Mouse (Mus musculus): ENCODE data around the gene Dnhd1.
"Not testable (repeated sequence)": the region's sequence is repeated elsewhere in the genome, so short reads cannot be mapped to it uniquely, and the experiment has no call there.

The Dnhd1 gene

DNA sequence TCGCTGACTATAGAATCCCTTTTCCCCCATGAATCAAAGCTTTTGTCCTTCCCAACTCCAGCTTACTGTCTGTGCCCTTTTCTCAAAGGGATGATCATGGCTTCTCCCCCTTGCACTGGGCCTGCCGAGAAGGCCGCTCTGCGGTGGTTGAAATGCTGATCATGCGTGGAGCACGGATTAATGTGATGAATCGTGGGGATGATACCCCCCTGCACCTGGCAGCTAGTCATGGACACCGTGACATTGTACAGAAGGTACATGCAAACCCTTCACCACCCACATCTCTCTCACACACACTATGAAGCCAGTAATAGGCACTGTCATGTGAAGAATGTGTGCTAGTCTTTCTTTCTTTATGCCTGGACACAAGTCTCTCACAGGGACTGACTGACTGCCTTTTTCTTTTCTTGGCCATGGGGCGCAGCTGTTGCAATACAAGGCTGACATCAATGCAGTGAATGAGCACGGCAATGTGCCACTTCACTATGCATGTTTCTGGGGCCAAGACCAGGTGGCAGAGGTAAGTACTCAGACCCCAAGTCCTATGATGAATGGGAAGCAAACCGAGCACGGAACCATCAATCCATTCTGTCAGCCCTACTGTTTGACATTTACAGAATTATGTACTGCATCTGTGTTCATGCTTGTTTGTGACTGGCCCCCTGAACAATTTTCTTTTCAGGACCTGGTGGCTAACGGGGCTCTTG, 89.6 kb downstream of the Dnhd1 start:
- DNase-seq (ENCODE audit: low read depth) = no peak

DNA sequence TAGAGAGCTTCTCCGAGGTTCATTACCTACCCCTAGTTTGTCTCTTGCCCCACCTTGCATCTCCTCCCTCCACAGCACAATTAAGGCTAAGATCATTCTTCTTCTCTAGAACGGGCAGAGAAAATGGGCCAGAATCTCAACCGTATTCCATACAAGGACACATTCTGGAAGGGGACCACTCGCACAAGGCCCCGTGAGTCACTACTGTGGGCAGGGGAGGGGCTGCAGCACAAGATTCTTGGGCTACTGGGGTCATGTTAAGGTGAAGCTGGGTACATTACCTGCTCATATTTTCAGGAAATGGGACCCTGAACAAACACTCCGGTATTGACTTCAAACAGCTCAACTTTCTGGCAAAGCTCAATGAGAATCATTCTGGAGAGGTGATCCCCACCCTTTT, 90.2 kb downstream of the Dnhd1 start:
- no peak for DNase-seq (ENCODE audit: low read depth)

DNA sequence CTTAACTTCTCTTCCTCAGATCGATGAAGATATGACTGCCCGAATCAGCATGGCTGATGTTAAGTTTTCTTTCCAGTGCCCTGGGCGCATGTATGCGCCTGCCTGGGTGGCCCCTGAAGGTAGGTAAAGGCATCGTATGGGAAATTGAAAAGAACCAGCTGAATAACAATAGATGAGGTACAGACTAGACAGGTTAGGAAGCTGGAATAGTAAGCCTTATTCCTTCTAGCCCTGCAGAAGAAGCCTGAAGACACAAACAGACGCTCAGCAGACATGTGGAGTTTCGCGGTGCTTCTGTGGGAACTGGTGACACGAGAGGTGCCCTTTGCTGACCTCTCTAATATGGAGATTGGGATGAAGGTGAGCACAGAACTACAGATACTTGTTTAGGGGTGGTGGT, 91.4 kb downstream of the Dnhd1 start:
- no peak for DNase-seq (ENCODE audit: low read depth)

DNA sequence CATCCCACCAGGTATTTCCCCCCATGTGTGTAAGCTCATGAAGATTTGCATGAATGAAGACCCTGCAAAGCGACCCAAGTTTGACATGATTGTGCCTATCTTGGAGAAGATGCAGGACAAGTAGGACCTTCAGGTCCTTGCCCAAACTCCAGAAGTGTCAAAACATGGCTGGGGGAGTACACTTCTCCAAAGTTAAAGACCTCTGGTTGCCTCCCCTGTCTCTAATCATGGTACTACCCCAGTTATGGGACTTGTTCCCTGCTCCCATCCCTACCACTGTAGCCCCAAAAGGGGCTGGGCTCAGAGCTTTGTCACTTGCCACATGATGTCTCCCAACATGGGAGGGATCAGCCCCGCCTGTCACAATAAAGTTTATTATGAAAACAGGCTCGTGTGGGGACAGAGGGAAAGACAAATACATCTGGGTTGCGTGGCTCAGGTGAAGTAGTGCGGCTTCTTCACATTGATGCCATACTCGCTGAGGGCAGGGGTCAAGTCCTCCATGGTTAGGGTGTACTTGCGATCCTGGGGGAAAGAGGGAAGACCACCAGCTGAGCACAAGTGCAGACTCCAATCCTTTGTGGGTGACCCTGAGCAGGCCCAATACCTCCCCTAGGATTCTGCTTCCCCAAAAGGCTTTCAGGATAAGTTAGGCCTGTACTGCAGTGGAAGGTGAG, 92.0 kb downstream of the Dnhd1 start:
- not testable (repeated sequence) for DNase-seq (ENCODE audit: low read depth)

DNA sequence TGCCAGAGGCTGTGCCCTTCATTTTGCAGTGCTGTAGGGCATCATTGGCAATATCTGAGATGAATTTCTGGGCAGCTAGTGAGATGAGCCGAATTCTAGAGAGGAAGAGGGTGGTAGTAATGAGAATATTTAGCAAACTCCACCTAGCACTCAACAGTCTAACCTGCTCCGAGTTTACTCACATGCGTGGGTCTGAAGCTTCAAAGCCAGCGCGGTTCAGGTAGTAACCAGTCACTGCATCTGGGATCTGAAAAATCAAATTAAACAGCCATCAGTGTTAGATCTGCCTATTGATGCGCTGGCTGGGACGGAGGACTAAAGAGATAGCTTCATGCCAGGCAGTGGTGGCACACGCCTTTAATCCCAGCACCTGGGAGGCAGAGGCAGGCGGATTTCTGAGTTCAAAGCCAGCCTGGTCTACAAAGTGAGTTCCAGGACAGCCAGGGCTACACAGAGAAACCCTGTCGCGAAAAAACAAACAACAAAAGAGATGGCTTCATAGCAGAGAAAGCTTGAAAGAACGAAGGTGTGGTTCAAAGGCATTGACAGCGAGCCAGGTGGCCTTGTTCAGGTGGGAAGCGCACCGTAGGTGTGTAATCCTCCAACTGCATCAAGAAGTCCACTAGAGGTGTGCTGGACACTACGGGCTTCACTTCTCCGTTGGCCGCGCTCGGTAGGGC, 92.8 kb downstream of the Dnhd1 start:
- not testable (repeated sequence) for DNase-seq (ENCODE audit: low read depth)

DNA sequence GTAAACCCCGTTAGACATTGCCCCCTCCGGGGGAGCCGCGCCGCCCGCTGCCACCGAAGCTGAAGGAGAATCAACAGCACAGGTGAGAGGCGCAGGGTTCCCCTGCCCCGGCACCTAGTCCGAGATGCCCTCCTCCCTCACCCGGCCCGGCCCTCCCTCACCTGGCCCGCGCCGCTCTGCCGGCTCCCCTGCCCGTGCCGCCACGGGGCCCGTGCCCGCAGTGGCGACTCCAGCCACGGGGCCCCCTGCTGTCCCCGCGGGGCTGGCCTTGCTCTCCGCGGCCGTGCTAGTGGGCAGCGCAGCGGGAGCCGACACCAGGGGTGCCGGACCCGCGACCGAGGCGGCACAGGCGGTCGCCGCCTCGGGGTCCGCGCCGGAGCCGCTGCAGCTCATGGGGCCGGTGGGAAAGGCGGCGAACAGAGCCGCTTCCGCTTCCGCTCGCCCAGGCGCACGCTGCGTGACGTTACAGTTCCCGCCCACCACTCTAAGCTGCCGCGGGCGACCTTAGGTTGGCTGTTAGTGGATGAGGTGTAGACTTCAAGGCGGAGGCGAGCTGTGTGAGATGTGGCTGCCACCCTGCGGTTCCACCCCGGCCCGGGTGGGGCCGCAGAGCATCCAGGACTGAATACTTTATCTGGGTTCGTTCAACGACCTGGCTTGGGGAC, 93.4 kb downstream of the Dnhd1 start, which contains the start of gene Taf10:
Gene Taf10 (minus strand): TSS at position 436 of the 665 bp plus-strand sequence.
- peak; percentile 95 for DNase-seq (ENCODE audit: low read depth)

DNA sequence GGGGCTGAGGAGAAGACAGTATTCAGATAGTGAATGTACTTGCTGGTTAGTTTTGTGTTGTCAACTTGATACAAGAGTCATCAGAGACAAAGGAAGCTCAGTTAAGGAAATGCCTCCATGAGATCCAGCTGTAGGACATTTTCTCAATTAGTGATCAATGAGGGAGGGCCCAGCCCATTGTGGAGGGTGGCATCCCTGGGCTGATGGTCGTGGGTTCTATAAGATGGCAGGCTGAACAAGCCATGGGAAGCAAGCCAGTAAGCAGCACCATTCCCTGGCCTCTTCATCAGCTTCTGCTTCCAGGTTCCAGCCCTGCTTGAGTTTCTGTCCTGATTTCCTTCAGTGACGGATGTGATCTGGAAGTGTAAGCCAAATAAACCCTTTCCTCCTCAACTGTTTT, 97.1 kb downstream of the Dnhd1 start:
- DNase-seq (ENCODE audit: low read depth) = no peak

DNA sequence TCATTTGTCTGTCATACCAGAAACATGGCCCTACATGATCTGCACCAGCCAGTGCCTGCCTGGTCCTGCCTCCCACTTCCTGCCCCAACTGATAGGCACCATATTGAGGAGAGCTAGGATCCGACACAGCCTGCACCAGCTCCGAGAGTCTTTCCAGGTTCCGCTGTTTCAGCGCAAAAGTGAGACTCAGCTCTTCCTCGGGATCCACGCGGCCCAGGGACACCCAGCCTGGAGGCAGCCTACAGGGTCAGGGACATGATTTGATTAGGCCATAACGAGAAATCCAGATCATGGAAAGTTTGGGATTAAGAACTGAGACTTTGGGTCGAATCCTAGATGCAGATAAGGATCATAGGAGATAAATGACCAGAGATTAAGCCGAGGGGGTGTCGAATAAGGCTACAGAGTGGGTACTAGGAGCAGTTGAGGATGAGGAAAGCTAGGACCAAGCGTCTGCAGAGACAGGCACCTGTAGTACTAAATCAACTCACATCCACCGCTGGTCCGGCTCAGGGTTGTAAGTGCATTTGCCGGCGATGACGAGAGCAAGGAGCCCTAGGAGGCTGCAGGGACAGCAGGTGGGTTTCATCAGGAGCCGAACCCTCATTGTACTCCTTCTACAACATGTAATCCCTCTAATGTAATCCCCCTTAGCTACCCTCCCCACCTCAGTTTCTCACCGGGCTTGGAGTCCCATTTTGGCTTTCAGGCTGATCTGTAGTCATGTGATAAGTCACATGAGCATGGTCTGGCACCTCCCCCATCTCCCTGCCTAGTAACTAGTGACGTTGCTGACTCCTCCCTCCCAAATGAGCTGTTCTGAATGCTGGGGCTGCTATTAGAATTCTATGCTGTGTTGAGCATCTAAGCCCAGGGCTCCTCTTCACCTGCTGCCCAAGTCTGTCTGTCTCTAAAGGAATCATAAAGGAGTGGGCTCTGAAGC, 101.1 kb downstream of the Dnhd1 start, which contains the start of gene Tpp1:
Gene Tpp1 (minus strand): TSS at position 745 of the 943 bp plus-strand sequence.
- DNase-seq (ENCODE audit: low read depth) = peak; percentile 97

DNA sequence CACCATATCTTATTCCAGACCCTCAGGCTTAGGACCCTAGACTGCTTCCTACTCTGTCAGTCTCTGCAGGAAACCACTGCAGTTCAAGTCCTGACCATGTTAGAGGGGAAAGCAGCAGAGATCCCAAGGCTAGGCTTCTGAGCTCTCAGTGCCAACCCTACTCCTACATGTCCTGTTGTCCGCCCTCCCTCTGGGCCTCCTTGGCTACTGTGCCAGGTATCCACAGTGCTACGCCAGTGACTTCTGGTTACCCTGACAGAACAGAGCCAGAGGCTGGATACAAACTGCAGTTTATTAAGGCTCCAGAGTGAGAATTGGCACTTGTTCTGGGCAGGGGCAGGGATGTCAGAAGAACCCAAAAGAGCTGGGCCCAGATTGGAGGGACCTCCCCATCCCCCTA, 102.1 kb downstream of the Dnhd1 start:
- no peak for DNase-seq (ENCODE audit: low read depth)

DNA sequence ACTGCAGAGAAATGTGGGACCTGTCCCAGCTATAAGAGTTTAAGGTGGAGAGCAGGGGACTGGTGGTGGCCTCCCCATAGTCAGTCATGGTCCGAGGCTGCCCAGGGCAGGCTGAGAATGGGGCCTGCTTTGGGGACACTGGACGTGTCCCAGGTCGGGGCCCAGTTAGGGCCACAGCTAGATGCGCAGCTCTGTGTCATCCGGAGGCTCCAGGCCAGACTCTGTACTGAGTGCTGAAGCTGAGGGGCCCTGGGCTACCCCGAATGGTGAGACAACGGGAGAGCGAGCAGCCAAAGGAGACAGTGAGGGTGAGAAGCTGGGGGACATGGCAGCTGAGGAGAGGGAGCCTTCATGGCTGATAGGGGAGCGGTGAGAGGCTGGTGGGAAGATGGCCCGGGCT, 102.7 kb downstream of the Dnhd1 start:
- no peak for DNase-seq (ENCODE audit: low read depth)

DNA sequence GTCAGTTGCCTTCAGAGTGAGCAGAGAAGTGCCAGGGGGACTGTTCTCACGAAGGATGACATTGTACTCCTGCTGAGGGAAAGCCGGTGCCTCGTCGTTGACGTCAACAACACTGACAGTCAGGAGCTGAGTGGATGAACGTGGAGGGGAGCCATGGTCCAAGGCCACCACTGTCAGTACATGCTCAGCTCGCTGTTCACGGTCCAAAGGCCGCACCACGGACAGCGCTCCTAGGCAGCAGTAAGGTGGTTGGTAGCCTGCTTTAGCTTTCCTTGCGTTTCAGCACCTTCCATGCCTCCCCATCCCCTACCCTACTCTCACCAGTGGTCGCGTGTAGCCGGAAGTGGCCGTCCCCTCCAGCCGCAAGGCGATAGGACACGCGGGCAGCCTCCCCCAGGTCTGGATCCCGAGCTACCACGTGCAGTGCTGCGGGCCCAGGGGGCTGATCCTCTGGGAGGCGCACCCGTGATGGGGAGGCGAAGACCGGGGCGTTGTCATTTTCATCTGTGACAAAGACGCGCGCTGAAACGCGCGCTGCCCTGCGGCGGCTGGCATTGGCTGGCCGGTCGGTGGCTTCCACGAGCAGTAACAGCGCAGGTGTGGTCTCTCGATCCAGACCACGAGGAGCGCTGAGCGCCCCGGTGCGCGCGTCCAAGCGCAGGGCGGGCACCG, 111.3 kb downstream of the Dnhd1 start:
- no peak for DNase-seq (ENCODE audit: low read depth)

DNA sequence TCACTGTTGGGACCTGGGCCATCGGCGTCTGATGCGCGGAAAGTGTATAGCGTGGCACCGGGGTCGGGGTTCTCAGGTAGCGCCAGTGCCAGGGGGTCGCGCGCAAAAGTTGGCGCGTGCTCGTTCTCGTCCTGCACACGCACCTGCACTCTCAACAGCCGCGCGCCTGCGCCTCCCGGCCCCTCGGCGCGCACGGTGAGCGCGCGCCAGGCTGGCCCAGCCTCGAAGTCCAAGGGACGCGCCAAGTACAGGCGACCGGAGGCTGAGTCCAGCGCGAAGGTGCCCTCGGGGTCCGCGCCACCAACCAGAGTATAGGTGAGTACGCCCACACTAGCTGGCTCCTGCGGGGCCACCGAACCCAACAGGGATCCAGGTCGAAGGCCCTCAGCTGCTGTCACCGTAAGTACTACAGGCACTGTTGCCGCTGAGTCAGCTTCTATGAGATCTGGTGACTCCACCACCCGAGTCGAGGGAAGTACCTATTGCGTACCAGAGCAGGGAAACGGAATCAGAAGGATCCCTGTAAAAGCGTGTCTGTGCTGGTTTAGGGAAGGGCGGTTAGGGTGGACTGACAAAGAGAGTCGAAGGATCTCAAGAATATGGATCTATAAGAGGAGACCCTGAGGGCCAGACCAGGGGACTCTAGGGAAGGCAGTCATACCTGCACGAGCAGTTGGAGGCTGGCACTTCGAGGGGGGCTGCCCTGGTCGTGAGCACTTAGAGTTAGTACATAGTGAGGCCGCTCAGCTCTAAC, 112.1 kb downstream of the Dnhd1 start:
- DNase-seq (ENCODE audit: low read depth) = no peak

DNA sequence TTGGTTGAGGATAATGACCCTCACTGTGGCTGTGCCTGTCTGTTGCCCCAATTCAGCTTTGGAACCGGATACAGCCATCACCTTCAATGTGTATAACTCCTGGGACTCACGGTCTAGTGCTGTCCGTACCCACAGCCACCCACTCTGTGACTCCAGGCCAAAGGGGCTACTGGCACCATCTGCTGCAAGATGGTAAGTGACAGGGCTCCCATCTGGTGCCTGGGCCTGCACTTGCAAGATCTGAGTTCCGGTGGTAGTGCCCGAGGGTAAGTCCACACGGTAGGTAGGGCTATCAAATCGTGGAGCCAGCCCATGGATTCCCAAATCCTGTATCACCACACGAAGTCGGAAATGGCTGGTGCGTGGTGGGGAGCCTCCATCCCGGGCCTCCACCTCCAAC, 113.7 kb downstream of the Dnhd1 start:
- no peak for DNase-seq (ENCODE audit: low read depth)

DNA sequence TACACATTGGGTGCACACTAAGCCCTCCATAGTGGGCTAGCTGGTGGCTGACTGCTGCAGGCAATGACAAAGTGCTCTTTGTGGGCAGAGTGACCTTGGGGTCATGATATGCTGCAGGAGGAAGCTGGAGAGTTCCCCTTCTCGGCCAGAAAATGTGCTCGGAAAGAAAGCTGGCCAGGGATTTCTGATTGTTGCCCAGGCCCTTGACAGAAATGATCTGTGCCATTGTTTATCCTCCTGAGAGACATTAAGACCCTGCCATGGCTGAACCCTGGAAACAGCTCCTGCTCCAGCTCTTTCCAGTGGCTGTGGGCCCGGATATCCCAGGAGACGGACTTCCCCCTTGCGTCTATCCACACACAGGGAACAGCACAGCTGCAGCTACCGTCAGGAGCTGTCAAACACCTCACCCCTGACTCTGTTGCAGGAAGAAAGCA, 117.1 kb downstream of the Dnhd1 start:
- DNase-seq (ENCODE audit: low read depth) = no peak

DNA sequence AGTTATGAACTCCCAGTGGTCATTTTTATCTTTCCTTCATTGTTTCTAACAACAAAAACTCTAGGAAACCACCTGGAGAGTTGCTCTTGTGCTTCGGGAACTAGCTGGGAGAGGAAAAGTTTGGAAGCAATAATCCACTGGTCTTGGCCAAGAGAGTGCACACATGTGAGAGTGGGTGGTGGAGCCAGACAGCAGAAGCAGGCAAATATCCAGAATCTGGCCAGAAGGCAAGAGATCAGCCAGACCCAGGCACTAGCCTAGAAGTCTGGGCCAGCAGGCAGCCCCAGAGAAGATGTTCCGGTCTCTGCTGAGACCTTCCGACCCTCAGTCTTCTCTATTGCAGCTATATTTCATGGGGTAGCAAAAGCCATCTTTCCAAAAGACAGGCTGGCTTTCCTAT, 119.3 kb downstream of the Dnhd1 start:
- DNase-seq (ENCODE audit: low read depth) = no peak
